Mouse (Mus musculus): ENCODE data around the gene Scaf4. TPM values are rescaled to one million over a fixed set of nuclear protein-coding genes. Genes with fewer than 3 reads are reported as not detected.

Gene Scaf4
- polyA plus RNA-seq (2017; shearing (Covaris generic)), result 10 to 100 TPM; 52.5 to 59.3 TPM

GRCm38 (mm10) chr16:90283905-90284891 lies at the start of gene Scaf4:
Gene Scaf4 (minus strand): TSS chr16:90284503.

GRCm38 (mm10) chr16:90220026-90220891 lies 64.0 kb downstream of the Scaf4 start, which contains the start of gene Sod1:
Gene Sod1 (plus strand): TSS chr16:90220754.

Other genes starting within 250 kb of the Scaf4 start
- 10 to 100 TPM; 29.6 to 38.6 TPM for gene Tiam1, start 140.7 kb downstream of the Scaf4 start, polyA plus RNA-seq (2017; shearing (Covaris generic))
- gene Sod1, start 63.7 kb downstream of the Scaf4 start, polyA plus RNA-seq (2017; shearing (Covaris generic)), result 100 to 1,000 TPM in 1 of 2 experiments, 10 to 100 TPM in 1; 91.7 to 108 TPM
- gene Hunk, start 101.5 kb upstream of the Scaf4 start, polyA plus RNA-seq (2017; shearing (Covaris generic)), result under 1 TPM in 1 of 2 experiments, not detected in 1; 0.06 TPM

All from activated CD4-positive, CD25-positive, alpha-beta regulatory T cell (primary cell).